Mouse (Mus musculus): ENCODE measurements around the gene Gm21190. TPM values are rescaled to one million over a fixed set of nuclear protein-coding genes. Genes with fewer than 3 reads are reported as not detected.
"Not testable (repeated sequence)": the region's sequence is repeated elsewhere in the genome, so short reads cannot be mapped to it uniquely, and the experiment has no call there.

Gene Gm21190
- polyA plus RNA-seq, 1 experiment from 2014 or later, result not detected

GRCm38 (mm10) chr5:15482815-15483214 lies 46.2 kb downstream of the Gm21190 start:
- H3K4me3 ChIP-seq, H3K9ac ChIP-seq: not testable (repeated sequence)
- 61% methylated on average over 2 of the region's 2 CpGs for WGBS

GRCm38 (mm10) chr5:15476423-15476822 lies 52.6 kb downstream of the Gm21190 start, which contains the start of gene Gm21149:
Gene Gm21149, minus strand, starts transcription at chr5:15476523.
- not testable (repeated sequence) for H3K4me2 ChIP-seq (replicated peaks); H3K36me3 ChIP-seq; H3K9ac ChIP-seq; ATAC-seq (ENCODE audit: low FRiP score, low read depth); H3K4me1 ChIP-seq; H3K4me3 ChIP-seq; H3K27me3 ChIP-seq (replicated peaks); H3K27ac ChIP-seq
- 59% methylated on average over 1 of the region's 1 CpGs for WGBS
- H3K9me3 ChIP-seq, result peaks cover 22% of the 10 kb centered on the region

More at GRCm38 (mm10) chr5:15482815-15483214, 46.2 kb downstream of the Gm21190 start:
- H3K36me3 ChIP-seq; ATAC-seq (ENCODE audit: low FRiP score, low read depth); H3K27me3 ChIP-seq (replicated peaks); H3K4me1 ChIP-seq; H3K4me2 ChIP-seq (replicated peaks); H3K27ac ChIP-seq: not testable (repeated sequence)
- H3K9me3 ChIP-seq, result peaks cover 33% of the 10 kb centered on the region

Other genes with a start within 250 kb of the Gm21190 start
- not detected in 2 replicates for gene Gm21149, start 52.7 kb downstream of the Gm21190 start, polyA plus RNA-seq (2016; fragmentation: Nextera tagmentation; extraction: Ambion mirVana)
- not detected in 2 replicates for gene Gm21083, start 48.1 kb upstream of the Gm21190 start, polyA plus RNA-seq (2016; fragmentation: Nextera tagmentation; extraction: Ambion mirVana)
- not detected in 2 replicates for gene Speer4d, start 89.8 kb upstream of the Gm21190 start, polyA plus RNA-seq (2016; fragmentation: Nextera tagmentation; extraction: Ambion mirVana)
- gene 4930572O03Rik, start 127.8 kb upstream of the Gm21190 start, polyA plus RNA-seq (2016; fragmentation: Nextera tagmentation; extraction: Ambion mirVana), result not detected in 2 replicates
- not detected in 2 replicates for gene Speer4c, start 185.0 kb upstream of the Gm21190 start, polyA plus RNA-seq (2016; fragmentation: Nextera tagmentation; extraction: Ambion mirVana)